Mouse (Mus musculus): ENCODE measurements around the gene Rab25. TPM values are rescaled to one million over a fixed set of nuclear protein-coding genes. Genes with fewer than 3 reads are reported as not detected.

Gene Rab25
- polyA plus RNA-seq, 1 experiment from 2014 or later, result not detected

DNA sequence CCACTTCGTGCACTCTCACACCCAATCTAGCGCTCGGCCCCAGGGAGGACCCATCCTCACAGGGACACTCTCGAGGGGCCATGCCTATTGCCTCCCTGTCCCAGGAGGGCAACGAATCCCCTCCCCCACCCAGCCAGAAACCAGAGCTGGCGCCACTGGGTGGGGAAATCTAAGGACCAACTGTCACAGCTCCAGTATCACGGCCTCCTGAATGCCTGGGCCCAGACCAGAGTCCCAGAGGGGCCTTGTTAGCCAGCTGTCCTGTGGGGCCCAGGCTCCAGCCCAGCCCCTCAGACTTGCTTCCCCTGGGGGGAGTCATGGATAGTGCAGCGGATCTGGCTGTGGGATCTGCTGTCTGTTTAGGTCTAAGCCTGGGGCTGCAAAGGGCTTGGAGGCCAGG, 20.5 kb downstream of the Rab25 start:
- peak overlapping the region; percentile 49 for H3K9ac ChIP-seq (replicated peaks; ENCODE audit: low read length)
- peaks cover 20% of the 10 kb centered on the region for H3K36me3 ChIP-seq (ENCODE audit: control insufficient read depth, insufficient read depth, low read length)
- H3K4me2 ChIP-seq (ENCODE audit: low read length), result peak overlapping the region; percentile 50
- peaks cover 46% of the 10 kb centered on the region for H3K4me1 ChIP-seq (ENCODE audit: control insufficient read depth, insufficient read depth, low read length)
- peak overlapping the region; percentile 61 for H3K27ac ChIP-seq (replicated peaks; ENCODE audit: low read depth, low read length)
- peak overlapping the region; percentile 10; the same call in 1 of the 2 replicates for H3K4me3 ChIP-seq (replicated peaks; ENCODE audit: low read depth, low read length)
- ATAC-seq (ENCODE audit: low FRiP score, low TSS enrichment), result no peak
- no peaks in the 10 kb centered on the region for H3K9me3 ChIP-seq (ENCODE audit: control insufficient read depth, low read length)
- 24% methylated on average over 8 of the region's 8 CpGs for WGBS
- no peaks in the 10 kb centered on the region for H3K27me3 ChIP-seq (ENCODE audit: control insufficient read depth, insufficient read depth, low read length)
- peak; percentile 19 for DNase-seq

DNA sequence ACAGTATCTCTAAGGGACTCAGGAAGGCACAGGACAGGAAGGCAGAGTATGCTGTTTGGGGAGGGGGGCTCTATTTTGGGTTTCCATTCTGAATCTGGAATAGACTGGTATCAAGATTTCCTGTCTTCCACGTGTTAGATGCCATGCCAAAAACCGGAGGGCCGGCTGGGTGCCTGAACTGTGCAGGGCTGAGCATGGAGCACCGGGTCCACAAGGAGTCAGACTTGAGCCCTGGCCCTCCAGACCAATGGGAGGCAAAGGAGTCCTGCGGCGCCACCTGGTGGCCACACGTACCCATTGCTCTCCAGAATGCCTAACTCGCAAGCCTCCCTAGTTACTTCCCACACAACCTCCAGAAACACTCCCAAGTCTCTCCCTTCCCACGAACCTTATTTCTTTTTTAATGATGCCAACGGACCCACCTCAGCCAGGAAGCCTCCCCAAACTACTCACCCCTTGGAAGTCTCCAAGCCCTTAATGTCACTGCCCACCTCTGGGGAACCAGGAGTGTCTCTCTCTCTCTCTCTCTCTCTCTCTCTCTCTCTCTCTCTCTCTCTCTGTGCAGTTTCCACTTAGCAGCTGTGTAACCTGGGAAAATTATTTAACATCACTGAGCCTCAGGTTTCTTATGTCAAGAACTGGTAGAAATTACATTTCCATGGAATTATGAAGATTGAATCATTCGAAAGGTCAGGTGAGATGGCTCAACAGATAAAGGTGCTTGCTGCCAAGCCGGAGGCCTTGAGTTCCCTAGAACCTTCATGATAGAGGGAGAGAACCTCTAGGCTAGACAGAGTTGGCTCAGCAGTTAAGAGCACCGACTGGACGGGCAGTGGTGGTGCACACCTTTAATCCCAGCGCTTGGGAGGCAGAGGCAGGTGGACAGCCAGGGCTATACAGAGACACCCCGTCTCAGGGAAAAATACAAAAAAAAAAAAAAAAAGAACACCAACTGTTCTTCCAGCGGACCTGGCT, 21.7 kb downstream of the Rab25 start:
- H3K9me3 ChIP-seq (ENCODE audit: control insufficient read depth, low read length), result no peaks in the 10 kb centered on the region
- H3K4me3 ChIP-seq (replicated peaks; ENCODE audit: low read depth, low read length), result no peak overlapping the region
- H3K27ac ChIP-seq (replicated peaks; ENCODE audit: low read depth, low read length), result no peak overlapping the region
- no peaks in the 10 kb centered on the region for H3K27me3 ChIP-seq (ENCODE audit: control insufficient read depth, insufficient read depth, low read length)
- no peak overlapping the region; the same call in 1 of the 2 replicates for H3K9ac ChIP-seq (replicated peaks; ENCODE audit: low read length)
- H3K36me3 ChIP-seq (ENCODE audit: control insufficient read depth, insufficient read depth, low read length), result peaks cover 20% of the 10 kb centered on the region
- WGBS, result 33% methylated on average over 17 of the region's 17 CpGs
- DNase-seq, result peak; percentile 94
- peaks cover 46% of the 10 kb centered on the region for H3K4me1 ChIP-seq (ENCODE audit: control insufficient read depth, insufficient read depth, low read length)
- peak; percentile 63; the same call in 1 of the 2 replicates for ATAC-seq (ENCODE audit: low FRiP score, low TSS enrichment)
- peak overlapping the region; percentile 29 for H3K4me2 ChIP-seq (ENCODE audit: low read length)

DNA sequence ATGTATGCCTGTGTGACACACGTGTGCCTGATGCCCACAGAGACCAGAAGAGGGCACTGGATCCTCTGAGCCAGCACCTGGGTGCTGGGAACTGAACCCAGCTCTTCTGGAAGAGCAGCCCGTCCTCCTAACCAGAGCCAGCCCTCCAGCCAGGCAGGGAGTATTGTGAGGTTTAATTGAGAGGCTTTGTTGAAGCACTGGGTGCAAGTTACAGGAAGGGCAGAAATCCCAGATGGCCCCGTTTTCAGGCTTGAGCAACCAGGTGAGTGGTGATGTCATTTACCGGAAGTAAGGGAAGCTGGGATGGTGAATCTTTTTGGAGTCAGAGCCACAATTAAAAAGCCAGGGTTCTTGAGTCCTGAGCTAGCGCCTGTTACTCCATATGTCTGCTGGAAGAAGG, 23.1 kb downstream of the Rab25 start:
- no peak overlapping the region for H3K9ac ChIP-seq (replicated peaks; ENCODE audit: low read length)
- H3K36me3 ChIP-seq (ENCODE audit: control insufficient read depth, insufficient read depth, low read length), result peaks cover 20% of the 10 kb centered on the region
- H3K4me2 ChIP-seq (ENCODE audit: low read length), result no peak overlapping the region
- H3K27me3 ChIP-seq (ENCODE audit: control insufficient read depth, insufficient read depth, low read length), result no peaks in the 10 kb centered on the region
- no peak for DNase-seq
- WGBS, result 88% methylated on average over 5 of the region's 5 CpGs
- peaks cover 39% of the 10 kb centered on the region for H3K4me1 ChIP-seq (ENCODE audit: control insufficient read depth, insufficient read depth, low read length)
- no peak for ATAC-seq (ENCODE audit: low FRiP score, low TSS enrichment)
- no peak overlapping the region for H3K27ac ChIP-seq (replicated peaks; ENCODE audit: low read depth, low read length)
- H3K9me3 ChIP-seq (ENCODE audit: control insufficient read depth, low read length), result no peaks in the 10 kb centered on the region
- no peak overlapping the region for H3K4me3 ChIP-seq (replicated peaks; ENCODE audit: low read depth, low read length)

DNA sequence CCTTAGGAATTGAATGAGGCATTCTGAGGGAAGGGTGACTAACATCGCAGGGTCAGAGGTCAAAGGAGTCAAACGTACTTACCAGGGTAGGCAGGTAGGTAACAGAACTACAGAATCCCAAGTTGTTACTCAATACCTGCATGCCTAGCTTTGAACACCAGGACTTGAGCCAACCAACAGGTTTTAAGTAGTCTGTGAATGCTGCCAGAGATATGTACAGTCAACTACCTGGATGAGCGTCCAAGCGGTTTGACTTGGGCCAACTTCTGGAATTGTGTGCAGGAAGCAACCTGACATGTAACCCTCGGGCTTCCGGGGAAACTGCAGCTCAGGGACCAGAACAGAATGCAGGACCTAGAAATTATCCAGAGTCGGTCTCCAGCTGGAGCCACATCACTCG, 25.1 kb downstream of the Rab25 start:
- H3K4me3 ChIP-seq (replicated peaks; ENCODE audit: low read depth, low read length), result no peak overlapping the region
- ATAC-seq (ENCODE audit: low FRiP score, low TSS enrichment), result no peak
- 93% methylated on average over 8 of the region's 8 CpGs for WGBS
- no peak for DNase-seq
- no peak overlapping the region for H3K9ac ChIP-seq (replicated peaks; ENCODE audit: low read length)
- no peaks in the 10 kb centered on the region for H3K27me3 ChIP-seq (ENCODE audit: control insufficient read depth, insufficient read depth, low read length)
- no peak overlapping the region for H3K27ac ChIP-seq (replicated peaks; ENCODE audit: low read depth, low read length)
- H3K4me1 ChIP-seq (ENCODE audit: control insufficient read depth, insufficient read depth, low read length), result peaks cover 23% of the 10 kb centered on the region
- peaks cover 20% of the 10 kb centered on the region for H3K36me3 ChIP-seq (ENCODE audit: control insufficient read depth, insufficient read depth, low read length)
- H3K9me3 ChIP-seq (ENCODE audit: control insufficient read depth, low read length), result no peaks in the 10 kb centered on the region
- no peak overlapping the region for H3K4me2 ChIP-seq (ENCODE audit: low read length)

DNA sequence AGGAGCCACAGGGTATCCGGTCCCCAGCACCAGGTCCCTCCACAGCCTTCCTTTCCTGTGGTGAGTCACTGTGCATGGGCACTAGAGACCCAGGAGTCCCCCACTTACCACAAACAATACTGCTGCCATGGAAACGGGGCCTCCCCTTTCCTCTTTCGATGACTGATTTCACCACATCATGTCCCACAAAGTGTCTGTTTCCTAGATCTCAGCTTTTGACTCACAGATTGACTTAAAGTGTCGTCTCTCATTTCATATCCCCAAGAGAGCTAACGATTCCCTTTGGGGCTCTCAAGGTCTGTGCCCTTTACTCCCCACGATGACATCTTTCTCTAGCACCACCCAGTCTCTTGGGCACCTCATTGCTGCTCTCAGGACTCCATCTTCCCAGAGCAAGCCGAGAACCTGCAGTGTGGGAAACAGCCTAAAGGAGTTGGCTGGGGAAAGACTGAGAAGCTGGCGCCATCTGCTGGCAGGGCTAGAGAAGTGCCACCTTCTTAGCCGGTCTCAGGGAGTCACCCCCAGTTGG, 26.2 kb downstream of the Rab25 start:
- H3K36me3 ChIP-seq (ENCODE audit: control insufficient read depth, insufficient read depth, low read length), result peaks cover 20% of the 10 kb centered on the region
- WGBS, result 30% methylated on average over 9 of the region's 9 CpGs
- no peaks in the 10 kb centered on the region for H3K9me3 ChIP-seq (ENCODE audit: control insufficient read depth, low read length)
- DNase-seq, result peak; percentile 81
- H3K27me3 ChIP-seq (ENCODE audit: control insufficient read depth, insufficient read depth, low read length), result no peaks in the 10 kb centered on the region
- peaks cover 11% of the 10 kb centered on the region for H3K4me1 ChIP-seq (ENCODE audit: control insufficient read depth, insufficient read depth, low read length)
- no peak overlapping the region for H3K9ac ChIP-seq (replicated peaks; ENCODE audit: low read length)
- H3K4me3 ChIP-seq (replicated peaks; ENCODE audit: low read depth, low read length), result no peak overlapping the region
- H3K4me2 ChIP-seq (ENCODE audit: low read length), result no peak overlapping the region
- H3K27ac ChIP-seq (replicated peaks; ENCODE audit: low read depth, low read length), result no peak overlapping the region
- 0 out of 2 replicates have a peak, but pooled peaks have one; percentile 7 for ATAC-seq (ENCODE audit: low FRiP score, low TSS enrichment)

DNA sequence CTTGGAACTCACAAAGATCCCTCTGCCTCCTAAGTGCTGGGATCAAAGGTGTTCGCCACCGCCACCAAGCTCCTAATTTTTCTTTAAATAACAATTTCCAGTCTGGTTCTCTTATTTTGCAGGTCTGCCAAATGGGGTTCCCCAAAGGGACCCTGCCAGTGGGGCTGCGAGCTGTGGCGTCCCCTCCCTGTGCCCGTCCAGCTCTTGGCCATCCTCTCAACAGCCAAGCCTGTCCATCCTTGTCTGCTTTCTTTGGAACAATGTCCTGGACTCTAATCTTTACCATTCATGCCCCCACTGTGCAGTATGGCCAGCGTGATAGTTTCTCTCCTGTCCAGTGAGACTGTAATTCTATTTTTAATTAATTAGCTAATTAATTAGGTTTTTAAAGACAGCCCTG, 26.9 kb downstream of the Rab25 start:
- Histone ChIP-seq H3K27ac (replicated peaks; ENCODE audit: low read depth, low read length) (no peak overlapping the region), H3K4me2 (ENCODE audit: low read length) (no peak overlapping the region), H3K4me1 (ENCODE audit: control insufficient read depth, insufficient read depth, low read length) (peaks cover 5% of the 10 kb centered on the region; the same call in 1 of the 2 replicates), H3K9me3 (ENCODE audit: control insufficient read depth, low read length) (no peaks in the 10 kb centered on the region), H3K4me3 (replicated peaks; ENCODE audit: low read depth, low read length) (no peak overlapping the region), H3K36me3 (ENCODE audit: control insufficient read depth, insufficient read depth, low read length) (peaks cover 20% of the 10 kb centered on the region), H3K27me3 (ENCODE audit: control insufficient read depth, insufficient read depth, low read length) (no peaks in the 10 kb centered on the region), H3K9ac (replicated peaks; ENCODE audit: low read length) (no peak overlapping the region)
- DNase-seq (no peak), ATAC-seq (ENCODE audit: low FRiP score, low TSS enrichment) (no peak)
- 93% methylated on average over 6 of the region's 6 CpGs for WGBS

DNA sequence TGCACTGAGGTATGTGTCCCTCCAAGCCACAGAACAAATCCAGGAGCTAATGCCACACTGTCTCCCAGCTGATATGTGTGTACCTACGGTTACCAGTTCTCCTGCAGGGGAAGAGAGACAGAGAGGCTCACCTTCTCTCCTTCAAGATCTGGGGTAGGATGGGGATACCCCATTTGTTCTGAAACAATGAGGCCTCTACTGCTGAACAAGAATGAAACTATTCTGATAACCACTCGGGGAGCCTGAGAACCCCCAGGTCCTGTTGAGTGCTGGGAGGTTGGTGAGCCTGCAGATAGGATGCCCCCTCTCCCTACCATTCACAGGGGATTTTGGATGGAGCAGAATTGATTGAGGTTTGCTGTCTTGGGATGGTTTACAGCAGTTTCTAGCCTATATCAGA, 28.0 kb downstream of the Rab25 start:
- DNase-seq (no peak), ATAC-seq (ENCODE audit: low FRiP score, low TSS enrichment) (no peak)
- no peak overlapping the region for H3K4me3 ChIP-seq (replicated peaks; ENCODE audit: low read depth, low read length)
- no peak overlapping the region for H3K4me2 ChIP-seq (ENCODE audit: low read length)
- H3K27me3 ChIP-seq (ENCODE audit: control insufficient read depth, insufficient read depth, low read length), result no peaks in the 10 kb centered on the region
- H3K9me3 ChIP-seq (ENCODE audit: control insufficient read depth, low read length), result no peaks in the 10 kb centered on the region
- H3K36me3 ChIP-seq (ENCODE audit: control insufficient read depth, insufficient read depth, low read length), result peaks cover 17% of the 10 kb centered on the region
- H3K9ac ChIP-seq (replicated peaks; ENCODE audit: low read length), result no peak overlapping the region
- no peak overlapping the region for H3K27ac ChIP-seq (replicated peaks; ENCODE audit: low read depth, low read length)
- H3K4me1 ChIP-seq (ENCODE audit: control insufficient read depth, insufficient read depth, low read length), result no peaks in the 10 kb centered on the region
- WGBS, result 81% methylated on average over 2 of the region's 2 CpGs

DNA sequence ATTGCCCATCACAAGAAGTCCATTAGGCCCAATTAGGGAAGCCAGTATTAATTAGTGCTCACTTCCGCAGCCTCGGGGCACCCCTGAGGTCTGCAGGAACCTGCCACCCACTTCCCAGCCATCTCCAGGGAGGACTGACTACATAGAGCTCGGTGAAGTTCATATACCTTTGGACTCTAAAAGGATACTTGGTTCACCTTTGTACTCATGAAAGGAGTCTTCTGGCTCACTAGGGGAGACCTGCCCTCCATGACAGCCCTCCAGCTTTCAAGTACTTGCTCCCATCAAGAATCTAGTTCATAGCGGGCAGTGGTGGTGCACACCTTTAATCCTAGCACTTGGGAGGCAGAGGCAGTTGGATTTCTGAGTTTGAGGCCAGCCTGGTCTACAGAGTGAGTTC, 29.7 kb downstream of the Rab25 start:
- Histone ChIP-seq H3K9me3 (ENCODE audit: control insufficient read depth, low read length) (no peaks in the 10 kb centered on the region), H3K9ac (replicated peaks; ENCODE audit: low read length) (no peak overlapping the region), H3K36me3 (ENCODE audit: control insufficient read depth, insufficient read depth, low read length) (peaks cover 6% of the 10 kb centered on the region; the same call in 1 of the 2 replicates), H3K4me2 (ENCODE audit: low read length) (no peak overlapping the region), H3K4me1 (ENCODE audit: control insufficient read depth, insufficient read depth, low read length) (peaks cover 2% of the 10 kb centered on the region; the same call in 1 of the 2 replicates), H3K27me3 (ENCODE audit: control insufficient read depth, insufficient read depth, low read length) (no peaks in the 10 kb centered on the region), H3K27ac (replicated peaks; ENCODE audit: low read depth, low read length) (no peak overlapping the region), H3K4me3 (replicated peaks; ENCODE audit: low read depth, low read length) (no peak overlapping the region)
- WGBS, result 91% methylated on average over 4 of the region's 4 CpGs
- no peak for ATAC-seq (ENCODE audit: low FRiP score, low TSS enrichment)
- no peak for DNase-seq
